Mouse (Mus musculus): Measurements from ENCODE around the gene 4921524J17Rik.
A peak's percentile ranks its signal among the peaks of the same experiment; 100 is the strongest.

4921524J17Rik gene

GRCm38 (mm10) chr8:85441564-85441963 is 8.9 kb upstream of the 4921524J17Rik start:
- DNase-seq (ENCODE audit: low spot score), result no peak

GRCm38 (mm10) chr8:85435736-85436135 is 3.1 kb upstream of the 4921524J17Rik start:
- DNase-seq (ENCODE audit: low spot score), result no peak

- DNase-seq (ENCODE audit: low spot score), result no peak
Measured at GRCm38 (mm10) chr8:85434817-85435216, 2.2 kb upstream of the 4921524J17Rik start.

- DNase-seq (ENCODE audit: low spot score), result no peak
Measured at GRCm38 (mm10) chr8:85433017-85433393, 372 bp upstream of the 4921524J17Rik start.

- no peak for DNase-seq (ENCODE audit: low spot score)
Measured at GRCm38 (mm10) chr8:85431281-85432167, 1.1 kb downstream of the 4921524J17Rik start.

- DNase-seq (ENCODE audit: low spot score), result no peak
Measured at GRCm38 (mm10) chr8:85430801-85431200, 1.8 kb downstream of the 4921524J17Rik start.

- no peak for DNase-seq (ENCODE audit: low spot score)
Measured at GRCm38 (mm10) chr8:85429219-85429618, 3.4 kb downstream of the 4921524J17Rik start.

GRCm38 (mm10) chr8:85427026-85427425 is 5.6 kb downstream of the 4921524J17Rik start:
- no peak for DNase-seq (ENCODE audit: low spot score)

- DNase-seq (ENCODE audit: low spot score), result no peak
Measured at GRCm38 (mm10) chr8:85421329-85421728, 11.3 kb downstream of the 4921524J17Rik start.

GRCm38 (mm10) chr8:85408526-85408925 is 24.1 kb downstream of the 4921524J17Rik start:
- DNase-seq (ENCODE audit: low spot score), result no peak

- DNase-seq (ENCODE audit: low spot score), result no peak
Measured at GRCm38 (mm10) chr8:85408053-85408505, 24.6 kb downstream of the 4921524J17Rik start.

GRCm38 (mm10) chr8:85405961-85406360 is 26.7 kb downstream of the 4921524J17Rik start:
- no peak for DNase-seq (ENCODE audit: low spot score)

GRCm38 (mm10) chr8:85405418-85405817 is 27.2 kb downstream of the 4921524J17Rik start:
- DNase-seq (ENCODE audit: low spot score), result no peak

- no peak for DNase-seq (ENCODE audit: low spot score)
Measured at GRCm38 (mm10) chr8:85398548-85398947, 34.1 kb downstream of the 4921524J17Rik start.

GRCm38 (mm10) chr8:85397508-85397907 is 35.1 kb downstream of the 4921524J17Rik start:
- DNase-seq (ENCODE audit: low spot score), result peak; percentile 48

- DNase-seq (ENCODE audit: low spot score), result no peak
Measured at GRCm38 (mm10) chr8:85396432-85397079, 36.1 kb downstream of the 4921524J17Rik start.

GRCm38 (mm10) chr8:85395681-85396431 is 36.8 kb downstream of the 4921524J17Rik start:
- DNase-seq (ENCODE audit: low spot score), result no peak

GRCm38 (mm10) chr8:85395017-85395416 is 37.6 kb downstream of the 4921524J17Rik start:
- no peak for DNase-seq (ENCODE audit: low spot score)

- no peak for DNase-seq (ENCODE audit: low spot score)
Measured at GRCm38 (mm10) chr8:85393199-85393598, 39.4 kb downstream of the 4921524J17Rik start.

GRCm38 (mm10) chr8:85391438-85391837 is 41.2 kb downstream of the 4921524J17Rik start:
- no peak for DNase-seq (ENCODE audit: low spot score)

GRCm38 (mm10) chr8:85386205-85386604 is 46.4 kb downstream of the 4921524J17Rik start, which contains the start of gene Mylk3:
Gene Mylk3 (minus strand): TSS chr8:85386345.
- DNase-seq (ENCODE audit: low spot score), result no peak

- DNase-seq (ENCODE audit: low spot score), result no peak
Measured at GRCm38 (mm10) chr8:85381926-85382325, 50.7 kb downstream of the 4921524J17Rik start.
